Mouse (Mus musculus): ENCODE data around the gene Cldn12.

The Cldn12 gene

DNA sequence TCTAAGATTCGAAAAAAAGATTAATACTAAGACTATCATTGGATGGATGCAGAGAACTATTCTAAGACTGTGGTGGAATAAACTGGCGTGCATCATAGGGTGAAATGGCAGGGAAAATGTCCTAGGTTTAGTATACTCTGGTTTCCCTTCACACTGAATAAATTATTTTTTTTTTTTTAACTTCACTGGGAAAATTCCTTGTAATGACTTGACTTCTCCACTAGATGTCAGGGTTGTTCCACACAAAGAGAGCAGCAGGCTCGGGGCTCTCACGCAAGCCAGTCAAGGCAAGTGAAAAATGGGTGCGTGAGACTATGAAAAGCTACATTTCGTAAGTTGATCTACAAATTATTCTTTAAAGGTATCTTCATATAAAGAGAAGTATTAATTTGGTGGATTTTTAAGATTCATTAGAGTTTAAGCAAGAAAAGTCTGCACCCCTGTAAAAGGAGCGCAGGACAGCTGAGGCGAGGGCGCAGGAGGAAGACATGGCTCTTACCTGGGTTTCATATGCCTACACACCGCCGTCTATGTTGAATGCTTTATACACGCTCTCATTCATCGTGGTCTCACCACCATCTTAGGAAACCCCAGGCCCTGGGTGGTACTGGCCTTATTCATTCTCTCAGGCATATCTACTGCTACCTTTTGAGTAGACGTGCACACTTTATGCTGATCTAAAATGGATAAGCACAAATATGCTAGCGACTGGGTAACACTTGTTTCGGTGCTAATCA lies 20.3 kb downstream of the Cldn12 start:
- no peak for DNase-seq (ENCODE audit: low spot score)

DNA sequence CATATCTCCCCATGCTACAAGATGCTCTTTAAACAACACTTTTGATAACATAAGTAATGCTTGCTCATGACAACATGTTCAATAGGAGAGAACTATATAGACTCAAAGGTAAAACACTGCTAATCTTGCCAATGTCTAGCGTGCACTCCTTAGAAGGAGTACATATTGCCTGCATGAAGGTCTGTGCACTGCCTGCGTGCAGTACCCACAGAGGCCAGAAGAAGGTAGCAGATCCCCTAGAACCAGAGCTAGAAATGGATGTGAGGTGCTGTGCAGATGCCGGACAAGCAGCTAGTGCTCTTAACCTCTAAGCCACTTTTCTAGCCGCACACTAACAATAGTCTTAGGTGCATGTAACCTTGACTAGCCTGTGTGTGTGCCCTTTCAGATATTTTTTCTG lies 22.6 kb downstream of the Cldn12 start:
- no peak for DNase-seq (ENCODE audit: low spot score)

DNA sequence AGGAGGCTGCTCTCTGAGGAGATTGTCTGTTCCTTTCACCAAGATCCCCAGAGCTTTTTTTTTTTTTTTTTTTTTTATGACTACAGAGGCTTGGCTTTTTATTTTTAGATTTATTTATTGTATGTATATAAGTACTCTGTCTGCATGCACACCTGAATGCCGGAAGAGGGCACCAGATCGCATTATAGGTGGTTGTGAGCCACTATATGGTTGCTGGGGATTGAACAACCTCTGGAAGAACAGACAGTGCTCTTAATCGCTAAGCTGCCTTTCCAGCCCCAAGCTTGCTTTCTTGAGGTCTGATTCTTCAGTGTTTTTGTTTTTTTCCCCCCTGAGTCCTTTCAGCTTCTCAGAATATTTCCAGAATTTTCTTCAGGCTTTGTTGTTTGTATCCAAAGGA lies 28.7 kb downstream of the Cldn12 start:
- no peak for DNase-seq (ENCODE audit: low spot score)

GRCm38 (mm10) chr5:5483254-5483858 lies 31.4 kb downstream of the Cldn12 start:
- DNase-seq (ENCODE audit: low spot score): no peak

DNA sequence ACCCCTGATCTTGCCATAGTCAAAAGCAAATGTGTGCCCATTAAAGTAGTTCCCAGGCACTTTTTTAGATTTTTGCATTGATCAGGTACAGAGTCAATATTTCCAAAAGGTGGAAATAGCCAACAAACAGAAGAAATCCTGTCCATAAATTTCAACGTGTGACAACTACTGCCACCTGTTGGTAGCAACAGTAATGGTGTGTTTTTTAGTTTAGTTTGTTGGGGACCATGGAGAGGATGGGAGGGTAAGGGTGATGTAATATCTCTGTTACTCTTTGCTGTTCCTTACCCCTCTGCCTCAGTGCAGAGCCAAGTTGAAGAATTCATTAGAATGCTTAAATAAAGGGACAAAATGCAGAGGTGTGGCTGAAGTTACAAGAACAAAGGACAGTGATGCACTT lies 33.1 kb downstream of the Cldn12 start:
- no peak for DNase-seq (ENCODE audit: low spot score)

DNA sequence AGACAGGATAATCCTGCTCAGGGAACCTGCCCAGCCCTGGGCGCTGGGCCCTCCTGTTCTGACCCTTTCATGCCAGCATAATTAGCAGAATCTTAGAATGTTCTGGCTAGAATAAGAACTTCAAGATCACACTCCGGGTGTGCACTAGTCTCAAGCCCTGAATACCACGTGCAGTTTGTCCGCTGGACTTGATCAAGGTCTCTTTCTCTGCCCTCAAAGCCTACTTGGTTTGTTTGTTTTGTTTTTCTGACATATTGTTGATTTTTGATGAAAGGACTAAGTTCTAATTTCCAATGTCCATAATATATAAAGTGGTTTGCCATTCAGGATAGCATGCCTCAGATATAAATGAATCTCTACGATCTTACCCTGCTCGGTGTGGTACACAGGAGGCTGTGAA lies 35.7 kb downstream of the Cldn12 start, which contains the start of gene 1700015F17Rik:
Gene 1700015F17Rik, minus strand, starts transcription at position 101 of the 400 bp plus-strand sequence.
- DNase-seq (ENCODE audit: low spot score): no peak

- no peak for DNase-seq (ENCODE audit: low spot score)
Measured at GRCm38 (mm10) chr5:5476133-5476532, 38.6 kb downstream of the Cldn12 start.

DNA sequence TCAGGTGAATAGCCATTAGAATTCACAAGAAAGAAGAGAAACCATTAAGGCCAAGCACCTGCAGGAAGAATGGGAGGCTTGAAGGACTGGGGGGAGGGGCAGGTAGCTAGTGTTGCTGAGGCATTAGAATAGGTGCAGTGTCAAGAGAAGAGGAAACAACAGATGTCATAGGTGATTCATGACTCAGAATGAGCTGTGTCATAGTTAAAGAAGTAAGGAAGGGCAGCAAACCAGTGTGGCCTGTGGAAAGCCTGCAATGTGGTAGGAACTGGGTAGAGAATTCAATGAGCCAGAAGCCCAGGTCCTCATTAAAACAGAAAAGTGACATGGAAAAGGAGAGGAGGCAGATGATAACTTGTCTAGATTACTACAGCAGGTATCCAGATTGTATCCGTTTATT lies 49.5 kb downstream of the Cldn12 start:
- DNase-seq (ENCODE audit: low spot score): no peak

All from urinary bladder, postnatal 10 days (tissue).